Mouse (Mus musculus) megakaryocyte, embryonic 14.5 days (primary cell): ENCODE measurements around the gene Ispd.

ENCODE experiments used
- FLI1 ChIP-seq: IDR thresholded peaks from 2 replicates; pipeline ENCODE4 v1.6.1; 2012; ENCODE audit warnings: low read length, inconsistent platforms, mixed read lengths
- GATA1 ChIP-seq: IDR thresholded peaks from 3 replicates; pipeline ENCODE4 v1.6.1; 2012; ENCODE audit warnings: mixed read lengths, low read length, inconsistent platforms, borderline replicate concordance

DNA sequence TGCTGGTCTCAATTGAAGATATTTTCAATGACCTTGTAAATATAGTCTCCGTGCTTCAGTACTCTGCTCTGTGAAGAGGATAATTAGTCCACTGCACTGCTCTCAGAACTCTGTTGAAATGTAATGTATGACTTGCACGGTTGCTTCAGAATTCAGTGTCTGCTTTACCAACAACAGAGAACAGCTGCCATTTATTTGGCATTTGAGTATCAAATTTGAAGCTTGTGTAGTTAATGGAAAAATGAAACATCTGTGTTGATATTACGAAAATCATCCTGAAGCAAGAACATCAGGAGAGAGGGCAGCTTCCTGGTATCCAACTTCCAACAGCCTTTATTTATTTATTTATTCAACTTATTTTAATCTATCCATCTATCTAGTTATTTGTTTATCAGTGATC is 337.8 kb downstream of the Ispd start:
- no peak for TF ChIP-seq FLI1
- TF ChIP-seq GATA1, result no peak
